Mouse (Mus musculus): ENCODE measurements at regions not wholly inside any gene's neighbourhood (a gene's known extent, or its start where the extent isn't known, plus 50 kb on each side); places are given as distances from the start of the nearest gene placed in this dataset.

GRCm38 (mm10) chr1:63365126-63365525 lies 80.6 kb upstream of the Adam23 start:
- no peak for DNase-seq (ENCODE audit: low spot score in 2 of 2)

- DNase-seq (ENCODE audit: low spot score in 2 of 2): peak; percentile 66 to 83
These were observed 77.9 kb upstream of the Adam23 start for GRCm38 (mm10) chr1:63367697-63368376.

- DNase-seq (ENCODE audit: low spot score in 2 of 2): no peak
These were observed 76.8 kb upstream of the Adam23 start for GRCm38 (mm10) chr1:63368921-63369320.

- DNase-seq (ENCODE audit: low spot score in 2 of 2): peak; percentile 21 to 32
These were observed 76.1 kb upstream of the Adam23 start for GRCm38 (mm10) chr1:63369561-63369960.

GRCm38 (mm10) chr1:63383110-63383509 lies 62.6 kb upstream of the Adam23 start:
- no peak for DNase-seq (ENCODE audit: low spot score in 2 of 2)

- no peak for DNase-seq (ENCODE audit: low spot score in 2 of 2)
These were observed 60.6 kb upstream of the Adam23 start for GRCm38 (mm10) chr1:63385116-63385515.

- no peak for DNase-seq (ENCODE audit: low spot score in 2 of 2)
These were observed 50.3 kb upstream of the Adam23 start for GRCm38 (mm10) chr1:63395427-63395826.
